ENCODE assay signal across 7 mouse cellular contexts in the genomic region with DNA sequence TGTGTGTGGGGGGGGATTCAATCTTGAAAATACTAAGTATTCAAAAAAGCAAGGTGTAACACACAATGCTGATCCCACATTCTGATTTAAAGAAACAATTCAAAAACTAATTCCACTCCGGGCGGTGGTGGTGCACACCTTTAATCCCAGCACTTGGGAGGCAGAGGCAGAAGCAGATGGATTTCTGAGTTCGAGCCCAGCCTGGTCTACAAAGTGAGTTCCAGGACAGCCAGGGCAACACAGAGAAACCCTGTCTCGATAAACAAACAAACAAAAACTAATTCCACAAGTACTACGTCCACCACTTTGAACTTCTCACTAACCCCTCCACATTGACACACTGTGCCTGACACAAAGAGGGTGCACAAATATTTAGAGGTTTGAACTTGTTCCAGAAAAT. TPM values are rescaled to one million over a fixed set of nuclear protein-coding genes. Genes with fewer than 3 reads are reported as not detected.
DNase-seq lines count a peak whose midpoint lies in the region; ATAC-seq lines count a peak whose summit lies in the region.

No protein-coding gene starts in this region.

- peak overlapping the region; percentile 77; the same call in 1 of the 2 replicates for H3K4me2 ChIP-seq in embryonic facial prominence, embryonic 14.5 days (ENCODE audit: low read depth, low read length)
- peak overlapping the region; percentile 90 for H3K4me2 ChIP-seq in forebrain, embryonic 16.5 days (ENCODE audit: low read length)
- peak overlapping the region; percentile 81 for H3K4me2 ChIP-seq in midbrain, embryonic 12.5 days (replicated peaks)

- H3K4me3 ChIP-seq in embryonic facial prominence, embryonic 14.5 days (ENCODE audit: low read depth, low read length), result no peak overlapping the region
- H3K4me3 ChIP-seq in forebrain, embryonic 16.5 days (replicated peaks; ENCODE audit: low read length), result no peak overlapping the region
- H3K4me3 ChIP-seq in midbrain, embryonic 12.5 days, result no peak overlapping the region

- peak; percentile 28 for DNase-seq in kidney, adult 9 months
- no peak for DNase-seq in kidney, adult 8-10 months
- DNase-seq in embryonic facial prominence, embryonic 14.5 days (ENCODE audit: low spot score), result no peak
- no peak for DNase-seq in spleen, adult 18-20 months

- H3K27ac ChIP-seq in embryonic facial prominence, embryonic 14.5 days (replicated peaks; ENCODE audit: low read depth, low read length), result peak overlapping the region; percentile 93
- no peak overlapping the region for H3K27ac ChIP-seq in forebrain, embryonic 16.5 days (ENCODE audit: low read length)
- H3K27ac ChIP-seq in midbrain, embryonic 12.5 days (replicated peaks), result peak overlapping the region; percentile 87

- ATAC-seq in embryonic facial prominence, embryonic 14.5 days (ENCODE audit: low read depth), result no peak
- no peak for ATAC-seq in forebrain, embryonic 16.5 days
- no peak for ATAC-seq in midbrain, embryonic 12.5 days (ENCODE audit: low FRiP score, low read depth)
- no peak for ATAC-seq in CD4-positive, CD25-positive, alpha-beta regulatory T cell, adult 4 months

- peaks cover 28% of the 10 kb centered on the region for H3K4me1 ChIP-seq in embryonic facial prominence, embryonic 14.5 days (ENCODE audit: control insufficient read depth, insufficient read depth, low read length)
- peaks cover 29% of the 10 kb centered on the region for H3K4me1 ChIP-seq in forebrain, embryonic 16.5 days (replicated peaks; ENCODE audit: control insufficient read depth, insufficient read depth, low read length)
- H3K4me1 ChIP-seq in midbrain, embryonic 12.5 days, result peaks cover 34% of the 10 kb centered on the region

- WGBS in embryonic facial prominence, embryonic 14.5 days, result 83% methylated on average over 5 of the region's 5 CpGs
- WGBS in forebrain, embryonic 16.5 days, result 82% methylated on average over 5 of the region's 5 CpGs
- 75% methylated on average over 5 of the region's 5 CpGs for WGBS in midbrain, embryonic 12.5 days

- H3K36me3 ChIP-seq in embryonic facial prominence, embryonic 14.5 days (ENCODE audit: control insufficient read depth, insufficient read depth, low read length), result peaks cover 26% of the 10 kb centered on the region
- no peaks in the 10 kb centered on the region for H3K36me3 ChIP-seq in forebrain, embryonic 16.5 days (ENCODE audit: control insufficient read depth, insufficient read depth)
- H3K36me3 ChIP-seq in midbrain, embryonic 12.5 days, result peaks cover 25% of the 10 kb centered on the region

- H3K27me3 ChIP-seq in embryonic facial prominence, embryonic 14.5 days (replicated peaks; ENCODE audit: control insufficient read depth, insufficient read depth, low read length), result no peaks in the 10 kb centered on the region
- no peaks in the 10 kb centered on the region for H3K27me3 ChIP-seq in forebrain, embryonic 16.5 days (replicated peaks; ENCODE audit: control insufficient read depth, insufficient read depth, low read length)
- no peaks in the 10 kb centered on the region for H3K27me3 ChIP-seq in midbrain, embryonic 12.5 days

- H3K9ac ChIP-seq in embryonic facial prominence, embryonic 14.5 days (ENCODE audit: low read depth, low read length), result no peak overlapping the region
- no peak overlapping the region for H3K9ac ChIP-seq in forebrain, embryonic 16.5 days (replicated peaks; ENCODE audit: low read depth, low read length)
- H3K9ac ChIP-seq in midbrain, embryonic 12.5 days (replicated peaks), result no peak overlapping the region

- no peaks in the 10 kb centered on the region for H3K9me3 ChIP-seq in embryonic facial prominence, embryonic 14.5 days (ENCODE audit: control insufficient read depth, low read length)
- H3K9me3 ChIP-seq in forebrain, embryonic 16.5 days (ENCODE audit: control insufficient read depth, low read length), result no peaks in the 10 kb centered on the region
- no peaks in the 10 kb centered on the region for H3K9me3 ChIP-seq in midbrain, embryonic 12.5 days

RNA-seq across cellular contexts. Expression of a gene that starts 4.7 kb away (rescaled TPM):
- 51.5 and 53.1 TPM in 2 replicates for polyA plus RNA-seq in embryonic facial prominence, embryonic 14.5 days (2014; fragmentation: Nextera tagmentation; extraction: Ambion mirVana)
- polyA plus RNA-seq in forebrain, embryonic 16.5 days (2015; fragmentation: Nextera tagmentation; extraction: Ambion mirVana), result 65.9 and 69.4 TPM in 2 replicates
- 63.3 and 71.5 TPM in 2 replicates for polyA plus RNA-seq in midbrain, embryonic 12.5 days (2016; fragmentation: Nextera tagmentation; extraction: Ambion mirVana)
- polyA plus RNA-seq in CD4-positive, CD25-positive, alpha-beta regulatory T cell, adult 4 months (2017; shearing (Covaris generic)), result 100 to 1,000 TPM; 145 to 167 TPM
